Mouse (Mus musculus) ovary, postnatal 14 days (tissue): ENCODE measurements around the gene Pcdh17.

Source experiments
- DNase-seq: peaks from one replicate; pipeline ENCODE4 v3.0.0; 2022; ENCODE audit warnings: low spot score

Pcdh17 gene

GRCm38 (mm10) chr14:84443288-84443686, at the start of gene Pcdh17:
TSS of gene Pcdh17 (plus strand) at chr14:84443563.
- peak; percentile 84 for DNase-seq

- DNase-seq = no peak
Observed at GRCm38 (mm10) chr14:84397137-84397536, 46.2 kb upstream of the Pcdh17 start.

GRCm38 (mm10) chr14:84424736-84425135, 18.6 kb upstream of the Pcdh17 start:
- DNase-seq = no peak

GRCm38 (mm10) chr14:84426616-84427015, 16.7 kb upstream of the Pcdh17 start:
- DNase-seq = no peak

- no peak for DNase-seq
Observed at GRCm38 (mm10) chr14:84438066-84438770, 5.1 kb upstream of the Pcdh17 start.

GRCm38 (mm10) chr14:84440903-84441302, 2.5 kb upstream of the Pcdh17 start:
- no peak for DNase-seq

GRCm38 (mm10) chr14:84442528-84443287, 655 bp upstream of the Pcdh17 start:
- DNase-seq = no peak

GRCm38 (mm10) chr14:84443761-84444160, 398 bp downstream of the Pcdh17 start:
- DNase-seq = no peak

GRCm38 (mm10) chr14:84444276-84444662, 906 bp downstream of the Pcdh17 start:
- DNase-seq = no peak

GRCm38 (mm10) chr14:84444663-84445502, 1.5 kb downstream of the Pcdh17 start:
- no peak for DNase-seq

GRCm38 (mm10) chr14:84445503-84446410, 2.4 kb downstream of the Pcdh17 start:
- no peak for DNase-seq

GRCm38 (mm10) chr14:84446411-84446915, 3.1 kb downstream of the Pcdh17 start:
- no peak for DNase-seq

GRCm38 (mm10) chr14:84446941-84447641, 3.7 kb downstream of the Pcdh17 start:
- DNase-seq = no peak

- no peak for DNase-seq
Observed at GRCm38 (mm10) chr14:84447661-84448380, 4.5 kb downstream of the Pcdh17 start.

- DNase-seq = no peak
Observed at GRCm38 (mm10) chr14:84448381-84448771, 5.0 kb downstream of the Pcdh17 start.

- no peak for DNase-seq
Observed at GRCm38 (mm10) chr14:84454074-84454845, 10.9 kb downstream of the Pcdh17 start.

GRCm38 (mm10) chr14:84475491-84475890, 32.1 kb downstream of the Pcdh17 start:
- no peak for DNase-seq

- no peak for DNase-seq
Observed at GRCm38 (mm10) chr14:84476336-84476735, 33.0 kb downstream of the Pcdh17 start.

GRCm38 (mm10) chr14:84476906-84477305, 33.5 kb downstream of the Pcdh17 start:
- no peak for DNase-seq
